Mouse (Mus musculus): Measurements from ENCODE around the gene Sh3bgrl2. TPM values are rescaled to one million over a fixed set of nuclear protein-coding genes. Genes with fewer than 3 reads are reported as not detected.

The Sh3bgrl2 gene
- total and polyA plus RNA-seq, 2 experiments from 2014 or later: 6.3 to 10.6 TPM

DNA sequence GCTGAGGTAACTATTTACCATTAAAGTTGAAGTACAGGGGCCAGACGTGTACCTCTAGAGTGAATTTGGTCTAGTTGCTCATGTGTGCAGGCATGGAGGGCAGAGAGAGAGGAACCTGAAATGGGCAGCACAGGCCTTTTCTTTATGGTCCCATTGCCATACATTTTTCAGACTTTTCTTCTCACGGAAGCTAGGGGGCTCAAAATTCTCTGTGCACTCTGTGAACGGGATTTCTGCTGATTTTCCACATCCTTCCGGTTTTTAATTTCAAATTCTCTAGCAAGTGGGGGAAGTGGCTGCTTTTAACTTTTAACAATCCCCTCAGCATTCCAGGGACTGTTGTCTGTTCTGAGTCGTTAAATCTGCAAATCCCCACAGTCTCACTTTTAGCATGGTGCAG, 83.8 kb downstream of the Sh3bgrl2 start:
- DNase-seq (ENCODE audit: low spot score): no peak
- 43% methylated on average over 5 of the region's 5 CpGs for WGBS
- peak; percentile 57 for TF ChIP-seq CTCF (IDR thresholded peaks at IDR 0.05)

GRCm38 (mm10) chr9:83634703-83635102, 86.6 kb downstream of the Sh3bgrl2 start:
- Histone ChIP-seq H3K27me3 (ENCODE audit: insufficient read depth, low read length) (no peaks in the 10 kb centered on the region), H3K4me2 (ENCODE audit: low read depth, low read length, poor library complexity, severe bottlenecking) (no peak overlapping the region), H3K4me3 (ENCODE audit: low read depth, low read length) (no peak overlapping the region), H3K4me1 (ENCODE audit: insufficient read depth, low read length) (no peaks in the 10 kb centered on the region), H3K36me3 (ENCODE audit: insufficient read depth, low read length) (no peaks in the 10 kb centered on the region), H3K27ac (ENCODE audit: low read depth, low read length) (no peak overlapping the region), H3K9me3 (ENCODE audit: low read length) (no peaks in the 10 kb centered on the region), H3K9ac (replicated peaks; ENCODE audit: low read length, poor library complexity, severe bottlenecking) (no peak overlapping the region)
- no peak for TF ChIP-seq CTCF (IDR thresholded peaks at IDR 0.05)
- WGBS: 32% methylated on average over 3 of the region's 3 CpGs
- DNase-seq (ENCODE audit: low spot score): no peak
- no peak for ATAC-seq (ENCODE audit: low FRiP score)

More for the DNA sequence above, 83.8 kb downstream of the Sh3bgrl2 start:
- H3K36me3 ChIP-seq (ENCODE audit: insufficient read depth, low read length): no peaks in the 10 kb centered on the region
- H3K27ac ChIP-seq (ENCODE audit: low read depth, low read length): no peak overlapping the region
- no peak overlapping the region for H3K4me2 ChIP-seq (ENCODE audit: low read depth, low read length, poor library complexity, severe bottlenecking)
- no peaks in the 10 kb centered on the region for H3K9me3 ChIP-seq (ENCODE audit: low read length)
- H3K4me1 ChIP-seq (ENCODE audit: insufficient read depth, low read length): peaks cover 8% of the 10 kb centered on the region; the same call in 1 of the 2 replicates
- H3K4me3 ChIP-seq (ENCODE audit: low read depth, low read length): no peak overlapping the region
- ATAC-seq (ENCODE audit: low FRiP score): no peak
- H3K9ac ChIP-seq (replicated peaks; ENCODE audit: low read length, poor library complexity, severe bottlenecking): no peak overlapping the region
- H3K27me3 ChIP-seq (ENCODE audit: insufficient read depth, low read length): no peaks in the 10 kb centered on the region

DNA sequence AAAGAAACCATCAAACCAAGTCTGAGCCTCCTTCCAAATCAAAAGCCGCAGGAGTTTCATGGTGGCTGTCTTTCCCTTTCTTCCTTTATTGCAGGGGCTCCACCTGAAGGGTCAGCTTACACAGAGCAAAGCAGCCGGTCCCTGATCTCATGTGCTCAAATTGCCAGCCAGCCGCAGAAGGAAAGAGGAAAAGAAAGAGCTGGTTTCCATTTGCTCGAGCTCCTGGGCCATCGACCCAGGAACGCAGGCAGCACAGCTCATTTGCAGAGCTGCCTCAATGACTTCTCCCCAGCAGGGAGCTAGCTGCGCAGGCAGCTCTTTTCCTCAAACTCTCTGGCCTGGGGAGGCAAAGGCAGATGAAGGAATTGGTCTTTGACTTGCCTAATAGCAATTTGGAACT, 87.9 kb downstream of the Sh3bgrl2 start:
- H3K36me3 ChIP-seq (ENCODE audit: insufficient read depth, low read length): no peaks in the 10 kb centered on the region
- ATAC-seq (ENCODE audit: low FRiP score): no peak
- H3K9ac ChIP-seq (replicated peaks; ENCODE audit: low read length, poor library complexity, severe bottlenecking): no peak overlapping the region
- H3K4me1 ChIP-seq (ENCODE audit: insufficient read depth, low read length): no peaks in the 10 kb centered on the region
- TF ChIP-seq CTCF (IDR thresholded peaks at IDR 0.05): no peak
- no peak overlapping the region for H3K4me2 ChIP-seq (ENCODE audit: low read depth, low read length, poor library complexity, severe bottlenecking)
- 0 out of 2 replicates have a peak overlapping the region, but pooled peaks have one; percentile 9 for H3K27ac ChIP-seq (ENCODE audit: low read depth, low read length)
- no peaks in the 10 kb centered on the region for H3K27me3 ChIP-seq (ENCODE audit: insufficient read depth, low read length)
- H3K4me3 ChIP-seq (ENCODE audit: low read depth, low read length): no peak overlapping the region
- H3K9me3 ChIP-seq (ENCODE audit: low read length): no peaks in the 10 kb centered on the region
- no peak for DNase-seq (ENCODE audit: low spot score)
- 10% methylated on average over 7 of the region's 7 CpGs for WGBS

- Histone ChIP-seq H3K4me2 (ENCODE audit: low read depth, low read length, poor library complexity, severe bottlenecking) (no peak overlapping the region), H3K27ac (ENCODE audit: low read depth, low read length) (no peak overlapping the region), H3K27me3 (ENCODE audit: insufficient read depth, low read length) (no peaks in the 10 kb centered on the region), H3K9ac (replicated peaks; ENCODE audit: low read length, poor library complexity, severe bottlenecking) (no peak overlapping the region), H3K4me3 (ENCODE audit: low read depth, low read length) (no peak overlapping the region), H3K9me3 (ENCODE audit: low read length) (no peaks in the 10 kb centered on the region), H3K36me3 (ENCODE audit: insufficient read depth, low read length) (no peaks in the 10 kb centered on the region), H3K4me1 (ENCODE audit: insufficient read depth, low read length) (no peaks in the 10 kb centered on the region)
- DNase-seq (ENCODE audit: low spot score) (no peak), ATAC-seq (ENCODE audit: low FRiP score) (no peak)
- 44% methylated on average over 4 of the region's 4 CpGs for WGBS
- no peak for TF ChIP-seq CTCF (IDR thresholded peaks at IDR 0.05)
These were observed 95.0 kb downstream of the Sh3bgrl2 start for GRCm38 (mm10) chr9:83643139-83643538.

DNA sequence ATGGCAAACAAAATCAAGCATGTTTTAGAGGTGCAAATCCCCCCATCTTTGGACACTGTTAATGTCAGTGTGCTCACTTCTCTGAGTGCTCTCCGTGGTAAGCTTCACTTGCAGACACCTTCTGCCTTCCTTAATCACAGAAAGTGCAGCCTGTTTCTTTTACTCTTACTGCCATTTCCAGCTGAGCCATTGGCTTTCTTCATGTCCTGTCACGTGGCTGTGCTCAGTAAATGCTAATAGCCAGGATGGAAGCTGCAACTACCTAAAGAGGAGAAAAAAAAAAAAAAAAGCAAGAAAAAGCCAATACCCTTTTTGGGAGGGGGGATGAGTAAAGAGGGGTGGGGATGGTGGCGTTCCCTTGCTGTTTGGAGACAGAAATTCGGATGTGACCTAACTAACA, 95.7 kb downstream of the Sh3bgrl2 start:
- Histone ChIP-seq H3K4me3 (ENCODE audit: low read depth, low read length) (no peak overlapping the region), H3K27ac (ENCODE audit: low read depth, low read length) (peak overlapping the region; percentile 19; the same call in 1 of the 2 replicates), H3K9me3 (ENCODE audit: low read length) (no peaks in the 10 kb centered on the region), H3K36me3 (ENCODE audit: insufficient read depth, low read length) (no peaks in the 10 kb centered on the region), H3K4me2 (ENCODE audit: low read depth, low read length, poor library complexity, severe bottlenecking) (no peak overlapping the region), H3K9ac (replicated peaks; ENCODE audit: low read length, poor library complexity, severe bottlenecking) (no peak overlapping the region), H3K27me3 (ENCODE audit: insufficient read depth, low read length) (no peaks in the 10 kb centered on the region), H3K4me1 (ENCODE audit: insufficient read depth, low read length) (no peaks in the 10 kb centered on the region)
- ATAC-seq (ENCODE audit: low FRiP score) (no peak), DNase-seq (ENCODE audit: low spot score) (peak; percentile 41)
- TF ChIP-seq CTCF (IDR thresholded peaks at IDR 0.05): no peak
- 37% methylated on average over 4 of the region's 4 CpGs for WGBS

- DNase-seq (ENCODE audit: low spot score) (no peak), ATAC-seq (ENCODE audit: low FRiP score) (no peak)
- Histone ChIP-seq H3K9ac (replicated peaks; ENCODE audit: low read length, poor library complexity, severe bottlenecking) (no peak overlapping the region), H3K27ac (ENCODE audit: low read depth, low read length) (no peak overlapping the region), H3K4me2 (ENCODE audit: low read depth, low read length, poor library complexity, severe bottlenecking) (no peak overlapping the region), H3K9me3 (ENCODE audit: low read length) (no peaks in the 10 kb centered on the region), H3K4me1 (ENCODE audit: insufficient read depth, low read length) (no peaks in the 10 kb centered on the region), H3K4me3 (ENCODE audit: low read depth, low read length) (no peak overlapping the region), H3K27me3 (ENCODE audit: insufficient read depth, low read length) (no peaks in the 10 kb centered on the region), H3K36me3 (ENCODE audit: insufficient read depth, low read length) (no peaks in the 10 kb centered on the region)
- TF ChIP-seq CTCF (IDR thresholded peaks at IDR 0.05): no peak
- 86% methylated on average over 2 of the region's 2 CpGs for WGBS
These were observed 98.1 kb downstream of the Sh3bgrl2 start for GRCm38 (mm10) chr9:83646215-83646614.

Data from midbrain, postnatal 0 days (tissue).